Mouse (Mus musculus) forebrain, embryonic 11.5 days (tissue): ENCODE measurements around the gene Plxnd1. TPM values are rescaled to one million over a fixed set of nuclear protein-coding genes. Genes with fewer than 3 reads are reported as not detected.

Source experiments
- ATAC-seq: fragments of 200-750 bp; cut with Nextera tagmentation; replicated peaks from 2 replicates; pipeline ENCODE4 v1.8.0; 2017; ENCODE audit warnings: moderate TSS enrichment; ENCODE audit not compliant: low FRiP score
- DNase-seq: peaks from one replicate; pipeline ENCODE4 v3.0.0-alpha.2; 2017; ENCODE audit warnings: low spot score
- H3K27ac ChIP-seq: fragments of 300-500 bp; sonication (generic); 2 replicates; pipeline ENCODE4 v1.5.1; 2014; ENCODE audit warnings: low read depth, low read length
- H3K27me3 ChIP-seq: fragments of 300-500 bp; sonication (generic); 2 replicates; pipeline ENCODE4 v1.6.1; 2014; ENCODE audit warnings: mild to moderate bottlenecking, low read length, mixed read lengths; ENCODE audit not compliant: control insufficient read depth, insufficient read depth
- H3K36me3 ChIP-seq: fragments of 300-500 bp; sonication (generic); 2 replicates; pipeline ENCODE4 v1.6.1; 2014; ENCODE audit warnings: mild to moderate bottlenecking, low read length, moderate library complexity, mixed read lengths; ENCODE audit not compliant: control insufficient read depth, insufficient read depth
- H3K4me1 ChIP-seq: fragments of 300-500 bp; sonication (generic); replicated peaks from 2 replicates; pipeline ENCODE4 v1.6.1; 2014; ENCODE audit warnings: low read length, mixed read lengths; ENCODE audit not compliant: control insufficient read depth, insufficient read depth
- H3K4me2 ChIP-seq: fragments of 300-500 bp; sonication (generic); 2 replicates; pipeline ENCODE4 v1.6.1; 2014; ENCODE audit warnings: low read depth, mild to moderate bottlenecking, low read length, moderate library complexity, mixed read lengths; ENCODE audit not compliant: severe bottlenecking
- H3K4me3 ChIP-seq: fragments of 300-500 bp; sonication (generic); 2 replicates; pipeline ENCODE4 v1.5.1; 2014; ENCODE audit warnings: low read depth, low read length
- H3K9ac ChIP-seq: fragments of 300-500 bp; sonication (generic); 2 replicates; pipeline ENCODE4 v1.6.1; 2014; ENCODE audit warnings: low read length
- H3K9me3 ChIP-seq: fragments of 300-500 bp; sonication (generic); 2 replicates; pipeline ENCODE4 v1.6.1; 2016; ENCODE audit warnings: low read length, mixed read lengths; ENCODE audit not compliant: control insufficient read depth
- WGBS: fragments of 180-500 bp; shearing (Covaris S2); extraction: QIAGEN DNeasy Blood & Tissue Kit; methylation state at CpG from one replicate; pipeline ENCODE4 v1.1.7; 2014; 5-methylcytosine and 5-hydroxymethylcytosine counted together
- polyA plus RNA-seq: library from polyadenylated mRNA; unstranded; fragments of >200 nt; fragmentation: Nextera tagmentation; extraction: Ambion mirVana; gene quantifications from 2 replicates; pipeline ENCODE4 v1.2.1, GENCODE M21; 2014

The Plxnd1 gene
- polyA plus RNA-seq, 1 experiment from 2014 or later, result 25.5 TPM

- H3K27ac ChIP-seq, result no peak overlapping the region
- DNase-seq, result no peak
- 92% methylated on average over 1 of the region's 1 CpGs for WGBS
Observed at GRCm38 (mm10) chr6:115940603-115941002, 54.2 kb downstream of the Plxnd1 start.

GRCm38 (mm10) chr6:115938798-115939197 is 56.0 kb downstream of the Plxnd1 start:
- Histone ChIP-seq H3K4me1 (no peaks in the 10 kb centered on the region), H3K4me3 (no peak overlapping the region), H3K36me3 (no peaks in the 10 kb centered on the region), H3K27me3 (no peaks in the 10 kb centered on the region), H3K27ac (no peak overlapping the region), H3K9ac (no peak overlapping the region), H3K4me2 (no peak overlapping the region), H3K9me3 (no peaks in the 10 kb centered on the region)
- DNase-seq (no peak), ATAC-seq (no peak)
- 61% methylated on average over 1 of the region's 1 CpGs for WGBS

More at GRCm38 (mm10) chr6:115940603-115941002, 54.2 kb downstream of the Plxnd1 start:
- Histone ChIP-seq H3K27me3 (no peaks in the 10 kb centered on the region), H3K9me3 (no peaks in the 10 kb centered on the region), H3K4me2 (no peak overlapping the region), H3K4me1 (no peaks in the 10 kb centered on the region), H3K36me3 (no peaks in the 10 kb centered on the region), H3K4me3 (no peak overlapping the region), H3K9ac (no peak overlapping the region)
- no peak for ATAC-seq

GRCm38 (mm10) chr6:115938011-115938410 is 56.8 kb downstream of the Plxnd1 start:
- ATAC-seq (no peak), DNase-seq (no peak)
- no peak overlapping the region for H3K27ac ChIP-seq
- H3K9ac ChIP-seq, result no peak overlapping the region
- H3K4me2 ChIP-seq, result no peak overlapping the region
- H3K27me3 ChIP-seq, result no peaks in the 10 kb centered on the region
- 83% methylated on average over 2 of the region's 2 CpGs for WGBS
- no peaks in the 10 kb centered on the region for H3K9me3 ChIP-seq
- no peak overlapping the region for H3K4me3 ChIP-seq
- H3K36me3 ChIP-seq, result no peaks in the 10 kb centered on the region
- no peaks in the 10 kb centered on the region for H3K4me1 ChIP-seq

GRCm38 (mm10) chr6:115935544-115935943 is 59.3 kb downstream of the Plxnd1 start:
- no peak overlapping the region for H3K4me3 ChIP-seq
- no peaks in the 10 kb centered on the region for H3K4me1 ChIP-seq
- WGBS, result 87% methylated on average over 8 of the region's 8 CpGs
- H3K9me3 ChIP-seq, result no peaks in the 10 kb centered on the region
- DNase-seq (no peak), ATAC-seq (no peak)
- H3K27ac ChIP-seq, result no peak overlapping the region
- no peaks in the 10 kb centered on the region for H3K27me3 ChIP-seq
- no peaks in the 10 kb centered on the region for H3K36me3 ChIP-seq
- no peak overlapping the region for H3K4me2 ChIP-seq
- no peak overlapping the region for H3K9ac ChIP-seq

- no peak for ATAC-seq
- no peak overlapping the region for H3K4me3 ChIP-seq
- no peaks in the 10 kb centered on the region for H3K36me3 ChIP-seq
- H3K27me3 ChIP-seq, result no peaks in the 10 kb centered on the region
- H3K27ac ChIP-seq, result no peak overlapping the region
- 91% methylated on average over 3 of the region's 3 CpGs for WGBS
- no peaks in the 10 kb centered on the region for H3K9me3 ChIP-seq
- DNase-seq, result no peak
- H3K9ac ChIP-seq, result no peak overlapping the region
- no peak overlapping the region for H3K4me2 ChIP-seq
- H3K4me1 ChIP-seq, result no peaks in the 10 kb centered on the region
Observed at GRCm38 (mm10) chr6:115932391-115932790, 62.4 kb downstream of the Plxnd1 start.

DNA sequence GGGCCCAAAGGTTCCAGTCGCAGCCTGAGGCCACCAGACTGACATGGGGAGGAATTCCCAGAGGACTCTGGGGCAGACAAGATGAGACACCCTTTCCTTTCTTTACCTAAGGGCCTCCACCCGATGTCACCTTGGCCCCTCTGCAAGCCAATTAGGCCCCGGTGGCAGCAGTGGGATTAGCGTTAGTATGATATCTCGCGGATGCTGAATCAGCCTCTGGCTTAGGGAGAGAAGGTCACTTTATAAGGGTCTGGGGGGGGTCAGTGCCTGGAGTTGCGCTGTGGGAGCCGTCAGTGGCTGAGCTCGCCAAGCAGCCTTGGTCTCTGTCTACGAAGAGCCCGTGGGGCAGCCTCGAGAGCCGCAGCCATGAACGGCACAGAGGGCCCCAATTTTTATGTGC is 63.2 kb downstream of the Plxnd1 start, which contains the start of gene Rho:
Gene Rho, plus strand, starts transcription at position 110 of the 400 bp plus-strand sequence.
- H3K27me3 ChIP-seq, result no peaks in the 10 kb centered on the region
- no peak for DNase-seq
- H3K9ac ChIP-seq, result no peak within 1 kb of the TSS
- WGBS, result 92% methylated on average over 14 of the region's 14 CpGs
- H3K4me1 ChIP-seq, result no peaks in the 10 kb centered on the region
- no peaks in the 10 kb centered on the region for H3K36me3 ChIP-seq
- H3K9me3 ChIP-seq, result no peaks in the 10 kb centered on the region
- no peak within 1 kb of the TSS for H3K27ac ChIP-seq
- no peak within 1 kb of the TSS for H3K4me2 ChIP-seq
- no peak within 1 kb of the TSS for H3K4me3 ChIP-seq
- no peak for ATAC-seq

- 79% methylated on average over 5 of the region's 5 CpGs for WGBS
- ATAC-seq (no peak), DNase-seq (no peak)
- Histone ChIP-seq H3K4me3 (no peak overlapping the region), H3K4me2 (no peak overlapping the region), H3K9me3 (no peaks in the 10 kb centered on the region), H3K27me3 (no peaks in the 10 kb centered on the region), H3K4me1 (no peaks in the 10 kb centered on the region), H3K36me3 (no peaks in the 10 kb centered on the region), H3K9ac (no peak overlapping the region), H3K27ac (no peak overlapping the region)
Observed at GRCm38 (mm10) chr6:115930018-115930417, 64.8 kb downstream of the Plxnd1 start.

DNA sequence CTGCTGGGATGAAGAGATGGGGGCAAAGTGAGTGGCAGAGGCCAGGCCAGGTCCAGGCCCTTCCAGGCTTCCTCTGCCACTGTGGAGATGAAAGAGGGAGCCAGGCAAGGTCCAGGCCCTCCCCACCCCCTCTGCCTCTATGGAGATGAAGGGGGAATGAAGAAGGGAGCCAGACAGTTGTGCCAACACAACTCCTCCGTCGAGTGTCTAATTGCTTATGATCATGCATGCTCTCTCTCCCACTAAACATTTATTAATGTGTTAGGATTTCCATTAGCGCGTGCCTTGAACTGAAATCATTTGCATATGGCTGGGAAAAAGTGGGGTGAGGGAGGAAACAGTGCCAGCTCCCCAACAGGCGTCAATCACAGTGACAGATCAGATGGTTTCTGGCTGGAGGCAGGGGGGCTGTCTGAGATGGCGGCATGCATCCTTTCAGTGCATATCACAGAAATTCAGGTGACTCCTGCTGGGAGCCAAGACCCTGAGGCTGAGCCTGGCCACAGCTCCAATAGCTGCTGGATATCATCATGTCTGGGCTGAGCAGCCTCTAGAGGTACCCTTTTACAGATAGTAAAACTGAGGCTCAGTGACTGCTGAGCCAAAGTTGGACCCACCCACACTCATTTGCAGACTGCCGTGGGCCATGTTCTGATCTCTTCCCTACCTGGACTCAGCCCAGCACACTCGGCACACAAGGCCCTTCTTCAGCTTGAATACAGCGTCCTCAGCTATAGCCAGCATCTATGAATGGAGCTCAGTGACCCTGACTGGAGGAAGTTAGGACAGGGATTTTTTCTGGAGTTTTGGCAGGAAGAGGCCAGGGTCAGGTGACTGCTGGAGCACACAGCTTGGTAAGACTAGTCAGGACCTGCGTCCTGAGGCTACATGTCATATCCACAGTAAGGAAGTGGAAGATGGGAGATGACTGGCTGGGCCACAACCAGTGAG is 67.2 kb downstream of the Plxnd1 start:
- H3K4me3 ChIP-seq, result no peak overlapping the region
- DNase-seq (no peak), ATAC-seq (no peak; the same call in 1 of the 2 replicates)
- no peak overlapping the region for H3K9ac ChIP-seq
- H3K4me1 ChIP-seq, result no peaks in the 10 kb centered on the region
- H3K9me3 ChIP-seq, result no peaks in the 10 kb centered on the region
- no peaks in the 10 kb centered on the region for H3K27me3 ChIP-seq
- no peaks in the 10 kb centered on the region for H3K36me3 ChIP-seq
- WGBS, result 83% methylated on average over 10 of the region's 10 CpGs
- H3K4me2 ChIP-seq, result no peak overlapping the region
- no peak overlapping the region for H3K27ac ChIP-seq

DNA sequence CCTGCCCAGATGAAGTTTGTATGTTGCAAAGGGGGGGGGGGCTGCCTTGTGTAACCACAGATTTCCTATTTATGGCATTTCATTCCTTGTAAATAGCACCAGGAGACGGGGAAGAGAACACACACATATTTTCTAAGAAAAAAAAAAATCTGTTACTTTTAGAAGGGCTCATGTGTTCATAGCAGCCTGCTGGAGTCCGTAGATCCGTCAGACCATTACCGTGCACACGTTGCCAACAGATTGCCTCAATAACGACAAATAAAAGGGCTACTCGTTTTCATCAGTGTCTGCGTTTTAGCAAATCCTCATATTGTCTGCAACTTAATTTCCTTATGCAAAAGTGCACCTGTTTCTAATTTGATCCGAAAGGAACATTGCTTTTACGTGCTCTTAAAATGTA is 68.4 kb downstream of the Plxnd1 start:
- Histone ChIP-seq H3K4me3 (no peak overlapping the region), H3K4me1 (no peaks in the 10 kb centered on the region), H3K4me2 (no peak overlapping the region), H3K9ac (no peak overlapping the region), H3K36me3 (no peaks in the 10 kb centered on the region), H3K27me3 (no peaks in the 10 kb centered on the region), H3K9me3 (no peaks in the 10 kb centered on the region), H3K27ac (no peak overlapping the region)
- WGBS, result 74% methylated on average over 10 of the region's 10 CpGs
- DNase-seq (no peak), ATAC-seq (no peak)
